ENCODE assay signal across 8 mouse cellular contexts in genomic region chr1:164275455-164275954, GRCm38 (mm10). TPM values are rescaled to one million over a fixed set of nuclear protein-coding genes. Genes with fewer than 3 reads are reported as not detected.
DNase-seq lines count a peak whose midpoint lies in the region; ATAC-seq and TF ChIP-seq lines count a peak whose summit lies in the region.

TSS of gene Ccdc181 (plus strand) at chr1:164275585.

- no peaks in the 10 kb centered on the region for H3K27me3 ChIP-seq in ES-Bruce4 (ENCODE audit: control insufficient read depth, insufficient read depth, low read length, poor library complexity, severe bottlenecking)
- no peaks in the 10 kb centered on the region for H3K27me3 ChIP-seq in forebrain, embryonic 13.5 days
- H3K27me3 ChIP-seq in neural tube, embryonic 15.5 days (replicated peaks), result no peaks in the 10 kb centered on the region

- TF ChIP-seq POLR2A in ES-Bruce4 (IDR thresholded peaks at IDR 0.05; ENCODE audit: insufficient read depth, low read length), result no peak

- H3K9ac ChIP-seq in ES-Bruce4 (ENCODE audit: low read depth, poor library complexity, severe bottlenecking), result peak within 1 kb of the TSS; percentile 43
- peak within 1 kb of the TSS; percentile 74 for H3K9ac ChIP-seq in forebrain, embryonic 13.5 days
- H3K9ac ChIP-seq in neural tube, embryonic 15.5 days (replicated peaks), result peak within 1 kb of the TSS; percentile 69

- no peaks in the 10 kb centered on the region for H3K4me1 ChIP-seq in ES-Bruce4 (ENCODE audit: control insufficient read depth, insufficient read depth, low read length)
- H3K4me1 ChIP-seq in forebrain, embryonic 13.5 days, result peaks cover 4% of the 10 kb centered on the region; the same call in 1 of the 2 replicates
- peaks cover 3% of the 10 kb centered on the region for H3K4me1 ChIP-seq in neural tube, embryonic 15.5 days

- intact Hi-C loops in heart, postnatal 14 days (cut with DNase I), result no loop called here

- TF ChIP-seq EP300 in ES-Bruce4 (IDR thresholded peaks at IDR 0.05; ENCODE audit: insufficient read depth, low read depth, low read length), result no peak

- DNase-seq in heart, postnatal 14 days, result peak; percentile 90 to 92
- peak; percentile 96 for DNase-seq in layer of hippocampus, adult 11-12 months (ENCODE audit: low spot score)
- DNase-seq in lung, adult 18-20 months, result peak; percentile 95 to 97
- DNase-seq in testis, postnatal 14 days (ENCODE audit: low spot score), result peak; percentile 96

- H3K4me3 ChIP-seq in ES-Bruce4 (ENCODE audit: low read depth, low read length), result peak within 1 kb of the TSS; percentile 75
- peak within 1 kb of the TSS; percentile 66 for H3K4me3 ChIP-seq in forebrain, embryonic 13.5 days
- peak within 1 kb of the TSS; percentile 66 for H3K4me3 ChIP-seq in neural tube, embryonic 15.5 days (replicated peaks)

- H3K9me3 ChIP-seq in ES-Bruce4 (replicated peaks; ENCODE audit: control insufficient read depth, insufficient read depth, low read length, poor library complexity, severe bottlenecking), result no peaks in the 10 kb centered on the region
- H3K9me3 ChIP-seq in forebrain, embryonic 13.5 days (replicated peaks), result no peaks in the 10 kb centered on the region
- no peaks in the 10 kb centered on the region for H3K9me3 ChIP-seq in neural tube, embryonic 15.5 days (replicated peaks)

- peak within 1 kb of the TSS; percentile 86 for H3K4me2 ChIP-seq in forebrain, embryonic 13.5 days
- peak within 1 kb of the TSS; percentile 67 for H3K4me2 ChIP-seq in neural tube, embryonic 15.5 days

- ATAC-seq in cerebellum, adult (ENCODE audit: insufficient number of reproducible peaks, low FRiP score, low TSS enrichment), result peak; percentile 98
- peak; percentile 99 for ATAC-seq in forebrain, embryonic 13.5 days
- ATAC-seq in neural tube, embryonic 15.5 days (ENCODE audit: low FRiP score), result peak; percentile 100

- WGBS in forebrain, embryonic 13.5 days, result under 1% methylated on average over 31 of the region's 31 CpGs
- 1% methylated on average over 30 of the region's 31 CpGs for WGBS in neural tube, embryonic 15.5 days

- H3K36me3 ChIP-seq in ES-Bruce4 (ENCODE audit: control insufficient read depth, insufficient read depth, low read length, poor library complexity, severe bottlenecking), result no peaks in the 10 kb centered on the region
- 0 out of 2 replicates have a peak, but pooled peaks cover 2% of the 10 kb centered on the region for H3K36me3 ChIP-seq in forebrain, embryonic 13.5 days (ENCODE audit: poor library complexity, severe bottlenecking)
- 0 out of 2 replicates have a peak, but pooled peaks cover 4% of the 10 kb centered on the region for H3K36me3 ChIP-seq in neural tube, embryonic 15.5 days

- no peak within 1 kb of the TSS for H3K27ac ChIP-seq in ES-Bruce4 (ENCODE audit: insufficient read depth, low read length)
- H3K27ac ChIP-seq in forebrain, embryonic 13.5 days, result peak within 1 kb of the TSS; percentile 59
- H3K27ac ChIP-seq in neural tube, embryonic 15.5 days (replicated peaks), result peak within 1 kb of the TSS; percentile 88

- TF ChIP-seq CTCF in ES-Bruce4 (IDR thresholded peaks at IDR 0.05; ENCODE audit: low read depth, low read length), result no peak

RNA-seq across cellular contexts. Expression of gene Ccdc181, which starts in this region (rescaled TPM):
- 7.8 and 10.2 TPM in 2 replicates for polyA plus RNA-seq in ES-Bruce4 (2011; ENCODE audit: insufficient read depth, insufficient read length, low read depth, missing spikeins)
- polyA plus RNA-seq in forebrain, embryonic 13.5 days (2015; fragmentation: Nextera tagmentation; extraction: Ambion mirVana), result 17.3 and 18.5 TPM in 2 replicates
- 1 to 10 TPM; 5.9 to 7.4 TPM for total RNA-seq in heart, postnatal 14 days (2021)
- polyA plus RNA-seq in neural tube, embryonic 15.5 days (2015; fragmentation: Nextera tagmentation; extraction: Ambion mirVana), result 20.0 and 26.3 TPM in 2 replicates
